Mouse (Mus musculus) monocyte, adult 59 days (primary cell): Measurements from ENCODE around the gene Vmn1r232. TPM values are rescaled to one million over a fixed set of nuclear protein-coding genes. Genes with fewer than 3 reads are reported as not detected.

Experiments used
- total RNA-seq, 2 experiments: library from RNA; stranded (reverse); gene quantifications; one replicate each; pipeline ENCODE4 v1.2.4; 2023

Gene Vmn1r232
- not detected for total RNA-seq

DNA sequence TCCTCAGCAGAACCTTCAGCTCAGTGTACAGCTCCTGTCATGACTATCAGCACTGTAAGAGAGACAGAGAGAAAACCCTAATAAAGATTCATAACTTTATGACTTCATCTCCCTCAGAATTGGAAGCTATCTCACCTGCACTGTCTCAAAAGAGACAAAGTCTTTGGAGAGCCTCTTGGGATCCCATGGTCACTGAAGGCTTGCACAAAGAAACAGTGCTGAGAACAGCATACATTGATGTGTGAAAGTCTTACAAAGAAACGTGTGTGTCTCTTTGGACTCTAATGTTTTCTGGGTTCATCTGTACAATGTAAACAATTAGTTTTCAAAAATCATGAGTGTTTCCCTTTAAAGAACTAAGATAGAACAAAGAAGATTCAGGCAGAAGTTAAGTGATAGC is at the start of gene Vmn1r232:
TSS of gene Vmn1r232 (minus strand) at position 101 of the 400 bp plus-strand sequence.

DNA sequence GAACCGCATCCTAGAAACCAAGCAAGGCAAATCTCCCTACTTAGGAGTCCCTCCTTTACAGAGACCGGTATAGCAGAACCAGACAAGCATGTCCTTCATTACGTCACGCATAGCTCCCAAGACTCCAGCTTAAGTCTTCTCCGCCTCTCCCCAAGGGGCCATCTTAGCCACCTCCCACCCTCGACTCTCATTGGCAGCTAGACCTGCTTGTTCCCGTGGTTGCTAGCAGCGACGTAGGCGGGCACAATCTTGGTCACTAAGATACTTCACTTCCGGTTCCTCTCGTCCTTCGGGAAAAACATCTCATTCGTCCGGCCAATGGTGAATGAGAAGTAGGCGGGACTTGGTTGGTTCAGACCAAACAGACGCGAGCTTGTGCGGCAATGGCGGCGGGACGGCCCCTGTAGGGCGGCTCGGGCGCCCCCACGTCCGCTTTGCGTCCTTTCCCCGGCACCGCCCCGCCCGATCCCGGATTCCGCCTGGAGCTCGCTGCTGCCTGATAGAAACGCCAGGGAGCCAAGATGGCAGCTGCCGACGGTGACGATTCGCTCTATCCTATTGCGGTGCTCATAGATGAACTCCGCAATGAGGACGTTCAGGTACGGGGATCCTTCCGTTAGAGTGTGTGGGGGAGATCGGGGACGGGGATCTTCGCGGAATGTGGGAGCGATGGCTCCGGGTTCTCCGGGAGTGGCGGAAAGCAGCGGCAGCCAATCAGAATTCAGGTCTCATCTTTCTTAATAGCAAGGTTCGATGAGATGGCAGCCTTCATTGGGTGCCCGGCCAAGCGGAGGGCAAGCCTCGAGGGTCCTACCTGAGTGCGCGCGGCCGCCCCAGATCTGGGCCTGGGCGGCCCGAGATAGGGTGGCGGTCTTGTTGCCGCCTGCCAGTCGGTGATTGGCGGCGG is 25.7 kb upstream of the Vmn1r232 start, which contains the start of gene Ppp2r1a:
TSS of gene Ppp2r1a (plus strand) at position 327 of the 907 bp plus-strand sequence.

DNA sequence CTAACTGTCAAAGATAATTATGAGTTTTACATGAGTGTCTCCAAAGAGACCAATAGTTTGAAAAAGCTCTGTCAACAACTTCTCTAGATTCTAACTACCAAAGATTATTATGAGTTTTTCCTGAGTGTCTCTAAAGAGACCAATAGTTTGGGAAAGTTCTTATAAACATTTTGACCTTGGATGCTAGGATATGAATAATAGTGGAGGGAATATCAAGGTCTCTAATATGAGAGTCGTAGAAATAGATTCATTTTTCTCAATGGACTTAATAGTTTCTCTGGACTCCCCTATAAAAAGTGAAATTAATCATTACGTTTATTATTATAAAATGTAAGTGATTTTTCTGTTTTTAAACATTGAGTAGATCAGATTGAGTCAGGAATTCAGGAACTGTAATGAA is 14.5 kb downstream of the Vmn1r232 start, which contains the start of gene Vmn1r231:
TSS of gene Vmn1r231 (minus strand) at position 101 of the 400 bp plus-strand sequence.

Other genes starting within 250 kb of the Vmn1r232 start
- not detected for gene Vmn1r226, start 236.9 kb downstream of the Vmn1r232 start, total RNA-seq
- not detected for gene Vmn1r227, start 189.9 kb downstream of the Vmn1r232 start, total RNA-seq
- not detected for gene Vmn1r228, start 133.6 kb downstream of the Vmn1r232 start, total RNA-seq
- gene Vmn1r229, start 108.2 kb downstream of the Vmn1r232 start, total RNA-seq: not detected
- gene Vmn1r230, start 79.3 kb downstream of the Vmn1r232 start, total RNA-seq: not detected
- not detected for gene Vmn1r231, start 14.6 kb downstream of the Vmn1r232 start, total RNA-seq
- 100 to 1,000 TPM; 211 to 263 TPM for gene Ppp2r1a, start 25.6 kb upstream of the Vmn1r232 start, total RNA-seq
- gene Vmn1r233, start 76.8 kb upstream of the Vmn1r232 start, total RNA-seq: not detected
- gene Zfp160, start 89.2 kb upstream of the Vmn1r232 start, total RNA-seq: 10 to 100 TPM; 12.4 to 13.1 TPM